Mouse (Mus musculus) cerebellum, postnatal 10 days (tissue): Measurements from ENCODE around the gene Cdh26.

Experiments
- DNase-seq, 2 experiments: peaks; one replicate each; pipeline ENCODE4 v3.0.0; 2021; ENCODE audit warnings: mixed read lengths in 2 of 2

Gene Cdh26

GRCm38 (mm10) chr2:178430231-178430630 lies at the start of gene Cdh26:
Cdh26 (plus strand) TSS chr2:178430531.
- no peak for DNase-seq

GRCm38 (mm10) chr2:178407053-178407815 lies 23.1 kb upstream of the Cdh26 start, which contains the start of gene Sycp2:
Sycp2 (minus strand) TSS chr2:178407685.
- no peak for DNase-seq

- DNase-seq: no peak
These were observed 21.3 kb upstream of the Cdh26 start for GRCm38 (mm10) chr2:178409024-178409423.

GRCm38 (mm10) chr2:178410286-178410685 lies 20.0 kb upstream of the Cdh26 start:
- DNase-seq: no peak

- DNase-seq: peak in 1 of 2 experiments; percentile 22
These were observed 17.7 kb upstream of the Cdh26 start for GRCm38 (mm10) chr2:178412598-178412997.

GRCm38 (mm10) chr2:178413081-178413480 lies 17.2 kb upstream of the Cdh26 start:
- DNase-seq: peak in 1 of 2 experiments; percentile 17

GRCm38 (mm10) chr2:178413481-178414260 lies 16.7 kb upstream of the Cdh26 start:
- DNase-seq: peak; percentile 57 to 59

GRCm38 (mm10) chr2:178414261-178415149 lies 15.8 kb upstream of the Cdh26 start, which contains the start of the genes Ppp1r3d and Fam217b:
Ppp1r3d (minus strand) TSS chr2:178414472.
Fam217b (plus strand) TSS chr2:178414524.
- DNase-seq: peak; percentile 69 to 72

- DNase-seq: peak; percentile 64 to 82
These were observed 15.2 kb upstream of the Cdh26 start for GRCm38 (mm10) chr2:178415150-178415448.

GRCm38 (mm10) chr2:178416427-178416826 lies 13.9 kb upstream of the Cdh26 start:
- no peak for DNase-seq

- peak; percentile 21 to 31 for DNase-seq
These were observed 13.4 kb upstream of the Cdh26 start for GRCm38 (mm10) chr2:178416970-178417369.

GRCm38 (mm10) chr2:178420576-178420975 lies 9.8 kb upstream of the Cdh26 start:
- DNase-seq: no peak

GRCm38 (mm10) chr2:178421603-178422002 lies 8.7 kb upstream of the Cdh26 start:
- DNase-seq: no peak

GRCm38 (mm10) chr2:178422186-178422585 lies 8.1 kb upstream of the Cdh26 start:
- no peak for DNase-seq

- DNase-seq: no peak
These were observed 7.1 kb upstream of the Cdh26 start for GRCm38 (mm10) chr2:178423223-178423622.

GRCm38 (mm10) chr2:178426229-178426628 lies 4.1 kb upstream of the Cdh26 start:
- peak; percentile 55 to 65 for DNase-seq

GRCm38 (mm10) chr2:178427181-178427580 lies 3.1 kb upstream of the Cdh26 start:
- DNase-seq: no peak

GRCm38 (mm10) chr2:178428183-178428582 lies 2.1 kb upstream of the Cdh26 start:
- DNase-seq: no peak

GRCm38 (mm10) chr2:178428676-178429075 lies 1.7 kb upstream of the Cdh26 start:
- DNase-seq: no peak

- no peak for DNase-seq
These were observed 905 bp upstream of the Cdh26 start for GRCm38 (mm10) chr2:178429426-178429825.

- no peak for DNase-seq
These were observed 3.2 kb downstream of the Cdh26 start for GRCm38 (mm10) chr2:178433495-178433894.

GRCm38 (mm10) chr2:178433903-178434302 lies 3.6 kb downstream of the Cdh26 start:
- DNase-seq: no peak

GRCm38 (mm10) chr2:178437311-178437710 lies 7.0 kb downstream of the Cdh26 start:
- no peak for DNase-seq
